Mouse (Mus musculus) heart, postnatal 0 days (tissue): ENCODE results near the gene Traf1.

Experiments used
- CTCF ChIP-seq: IDR thresholded peaks from 2 replicates; pipeline ENCODE4 v1.5.1; 2016; ENCODE audit warnings: antibody characterized with exemption, control low read depth, low read depth
- EP300 ChIP-seq: IDR thresholded peaks from 2 replicates; pipeline ENCODE4 v1.6.1; 2016; ENCODE audit warnings: antibody characterized with exemption, low read depth

GRCm38 (mm10) chr2:34899682-34900081 lies 61.9 kb downstream of the Traf1 start:
- TF ChIP-seq CTCF (no peak), EP300 (no peak)
